Mouse (Mus musculus): ENCODE measurements around the gene Dnah1. TPM values are rescaled to one million over a fixed set of nuclear protein-coding genes. Genes with fewer than 3 reads are reported as not detected.

The Dnah1 gene
- total RNA-seq, 4 experiments from 2014 or later, result 0.03 to 0.06 TPM; not detected in 2

- DNase-seq (ENCODE audit: low spot score), result peak; percentile 85
Observed at GRCm38 (mm10) chr14:31233996-31234591, 89.6 kb downstream of the Dnah1 start.

DNA sequence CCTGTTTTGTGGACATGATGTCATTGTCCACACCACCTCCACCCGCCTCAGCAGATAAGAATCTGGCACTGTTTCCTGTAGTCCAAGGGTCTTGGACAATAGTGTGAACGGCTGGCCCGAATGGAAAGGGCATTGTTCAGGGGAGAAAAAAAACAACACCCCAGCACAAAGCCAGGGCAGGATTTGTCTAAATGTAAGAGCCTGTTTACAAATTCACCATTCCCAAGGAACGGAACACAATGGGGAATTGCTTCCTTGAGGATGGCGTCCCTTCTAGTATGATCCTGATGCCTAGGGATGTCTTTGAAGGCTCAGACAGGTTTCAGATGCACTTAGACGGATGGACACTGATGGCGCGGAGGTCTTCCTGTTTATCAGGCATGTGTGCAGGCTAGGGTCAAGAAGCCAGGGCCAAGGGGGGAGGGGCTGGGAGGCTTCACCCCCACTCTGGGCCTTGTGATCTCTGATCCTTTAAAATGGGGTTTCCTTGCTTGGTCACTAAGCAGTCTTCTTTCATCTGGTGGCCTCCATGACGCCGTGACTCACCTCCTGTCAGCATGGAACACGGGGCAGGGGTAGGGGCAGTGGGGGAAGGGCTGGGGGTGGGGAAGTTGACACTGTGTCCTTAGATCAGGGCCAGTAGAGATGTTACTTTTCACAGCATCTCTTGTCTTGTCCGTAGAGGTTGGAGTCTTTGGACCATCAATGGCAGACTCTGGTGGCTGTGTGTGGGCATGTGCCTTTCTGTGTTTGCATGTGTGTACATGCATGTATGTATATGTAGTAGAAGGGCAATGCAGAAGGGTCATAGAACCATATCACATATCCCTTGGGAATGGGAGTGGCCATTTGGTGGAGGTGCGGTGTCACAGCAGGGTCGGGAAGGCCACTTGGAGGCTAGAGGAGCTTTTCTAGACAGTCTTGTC lies 90.4 kb downstream of the Dnah1 start:
- no peak for DNase-seq (ENCODE audit: low spot score)

- DNase-seq (ENCODE audit: low spot score), result peak; percentile 66
Observed at GRCm38 (mm10) chr14:31232404-31233069, 91.2 kb downstream of the Dnah1 start.

DNA sequence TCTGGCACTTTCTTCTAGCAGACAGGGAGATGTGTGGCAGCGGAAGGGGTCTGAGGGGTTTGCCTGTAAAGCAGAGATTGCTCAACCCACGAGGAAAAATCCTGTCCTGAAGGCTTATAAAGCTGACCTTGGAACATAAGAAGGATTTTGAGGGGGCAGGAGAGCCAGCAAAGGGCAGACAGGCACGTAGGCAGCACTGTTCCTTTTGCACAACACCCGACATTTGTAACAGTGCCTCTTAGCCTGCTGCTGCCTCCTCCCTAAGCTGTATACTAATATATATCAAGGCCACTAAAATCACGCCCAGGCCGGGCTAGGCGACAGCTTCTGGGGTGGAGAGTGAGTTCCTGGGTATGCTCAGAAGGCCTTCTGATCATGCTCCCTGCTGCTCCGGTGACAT lies 93.3 kb downstream of the Dnah1 start:
- no peak for DNase-seq (ENCODE audit: low spot score)

DNA sequence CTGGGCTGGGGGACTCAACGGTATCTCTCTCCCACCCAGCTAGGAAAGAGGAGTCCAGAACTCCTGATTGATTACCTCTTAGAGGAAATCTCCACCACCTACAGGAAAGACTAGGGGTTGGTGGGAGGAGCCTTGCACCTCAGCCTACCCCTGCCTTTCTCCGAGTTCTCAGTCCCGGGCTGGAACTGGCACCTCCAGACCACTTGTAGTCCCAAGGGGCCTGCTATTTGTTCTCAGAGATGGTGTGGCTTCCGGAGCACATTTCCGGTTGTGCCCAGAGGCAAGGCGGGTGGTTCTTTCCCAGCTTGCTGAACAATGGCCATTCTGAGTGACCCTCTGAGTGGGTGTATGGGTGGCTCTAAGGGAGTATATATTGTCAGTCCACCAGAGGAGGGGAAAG lies 95.5 kb downstream of the Dnah1 start:
- DNase-seq (ENCODE audit: low spot score), result no peak

- no peak for DNase-seq (ENCODE audit: low spot score)
Observed at GRCm38 (mm10) chr14:31226978-31227377, 96.7 kb downstream of the Dnah1 start.

DNA sequence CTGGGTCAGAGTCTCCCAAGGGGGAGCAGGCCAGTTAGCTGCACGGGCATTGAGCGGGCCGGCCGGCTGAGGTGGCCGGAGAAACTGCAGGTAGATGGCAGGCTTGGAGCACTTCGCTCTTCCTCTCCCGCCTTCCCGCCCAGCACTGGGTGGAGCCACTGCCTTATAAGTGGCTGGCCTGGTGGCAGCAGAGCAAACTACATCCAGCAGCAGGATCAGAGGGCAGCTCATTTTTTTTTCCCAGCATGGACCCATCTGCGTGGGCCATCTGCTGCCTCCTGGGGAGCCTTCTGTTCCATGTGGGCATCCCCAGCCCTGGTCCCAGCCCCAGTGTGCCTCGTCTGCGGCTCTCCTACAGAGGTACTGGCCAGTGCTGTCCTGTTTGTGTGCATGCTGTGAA lies 106.0 kb downstream of the Dnah1 start, which contains the start of gene Sema3g:
TSS of gene Sema3g (plus strand) at position 195 of the 400 bp plus-strand sequence.
- DNase-seq (ENCODE audit: low spot score), result peak; percentile 46

DNA sequence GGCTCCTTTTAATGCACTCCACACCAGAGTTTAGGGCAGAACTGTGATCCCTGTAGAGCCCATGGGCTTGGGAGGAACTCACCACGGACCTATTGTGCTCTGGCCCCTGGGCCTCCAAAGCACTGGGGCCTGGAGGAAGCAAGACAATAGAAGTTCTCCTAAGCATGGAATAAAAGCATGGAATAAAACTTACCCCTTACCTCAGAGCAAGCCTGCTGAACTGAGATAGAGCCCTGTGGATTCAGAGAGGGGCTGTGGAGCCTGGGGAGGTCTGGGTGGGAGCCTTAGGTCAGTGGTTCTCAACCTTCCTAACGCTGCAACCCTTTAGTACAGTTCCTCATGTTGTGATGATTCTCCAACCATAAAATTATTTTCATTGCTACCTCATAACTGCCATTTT lies 106.8 kb downstream of the Dnah1 start, which contains the start of gene Nisch:
TSS of gene Nisch (minus strand) at position 101 of the 400 bp plus-strand sequence.
- DNase-seq (ENCODE audit: low spot score), result no peak

GRCm38 (mm10) chr14:31215157-31216002 lies 108.3 kb downstream of the Dnah1 start:
- peak; percentile 75 for DNase-seq (ENCODE audit: low spot score)

DNA sequence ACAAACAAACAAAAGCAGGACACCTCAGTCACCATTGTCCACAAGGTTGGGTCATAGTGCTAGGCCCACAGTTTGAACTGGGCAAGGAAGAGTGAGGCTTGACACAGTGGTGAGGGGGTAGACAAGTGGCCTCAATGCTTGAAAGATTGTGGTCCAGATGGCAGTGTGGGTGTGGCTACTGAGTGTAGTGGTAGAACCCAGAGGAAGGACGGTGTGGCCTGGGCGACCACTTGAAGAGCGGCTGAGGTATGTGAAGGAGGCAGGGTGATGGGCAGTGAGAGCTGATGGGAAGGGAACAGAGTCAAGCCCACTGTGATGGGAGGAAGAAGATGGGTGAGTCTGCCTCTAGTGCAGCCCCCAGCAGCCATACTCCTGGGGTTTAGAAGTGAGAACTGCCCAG lies 109.0 kb downstream of the Dnah1 start:
- no peak for DNase-seq (ENCODE audit: low spot score)

- DNase-seq (ENCODE audit: low spot score), result no peak
Observed at GRCm38 (mm10) chr14:31213868-31214267, 109.8 kb downstream of the Dnah1 start.

DNA sequence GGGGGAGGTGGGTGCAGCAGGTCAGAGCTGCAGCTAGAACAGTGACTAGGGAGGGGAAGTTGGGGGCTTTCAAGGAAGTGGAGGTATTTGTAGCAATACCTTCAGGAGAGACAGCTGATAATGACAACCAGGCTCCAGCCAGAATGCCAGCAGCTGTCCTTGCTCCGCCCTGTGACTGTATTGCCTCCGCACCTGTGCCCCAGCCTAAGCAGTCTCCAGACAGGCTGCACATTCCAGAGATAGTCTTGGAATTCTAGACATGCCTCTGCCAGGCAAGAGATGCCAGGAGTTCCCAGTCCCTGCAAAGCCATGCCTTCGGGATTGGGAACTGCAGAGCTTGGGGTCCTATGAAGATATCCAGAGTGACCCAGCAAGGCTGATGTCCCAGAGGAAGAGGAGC lies 111.2 kb downstream of the Dnah1 start:
- DNase-seq (ENCODE audit: low spot score), result no peak

GRCm38 (mm10) chr14:31211854-31212253 lies 111.8 kb downstream of the Dnah1 start:
- no peak for DNase-seq (ENCODE audit: low spot score)

Other genes starting within 250 kb of the Dnah1 start
- gene Smim4, start 194.9 kb downstream of the Dnah1 start, total RNA-seq (2022), result 10 to 100 TPM; 63.7 to 95.7 (median 81.8) TPM
- gene Nt5dc2, start 192.8 kb downstream of the Dnah1 start, total RNA-seq (2022), result 10 to 100 TPM; 20.2 to 21.7 (median 21.0) TPM
- gene Stab1, start 155.3 kb downstream of the Dnah1 start, total RNA-seq (2022), result 10 to 100 TPM; 50.1 to 64.3 (median 57.1) TPM
- 1,000 to 10,000 TPM; 5,856 to 6,611 (median 6,322) TPM for gene Tnnc1, start 115.6 kb downstream of the Dnah1 start, total RNA-seq (2022)
- 100 to 1,000 TPM; 129 to 142 (median 131) TPM for gene Nisch, start 107.0 kb downstream of the Dnah1 start, total RNA-seq (2022)
- 10 to 100 TPM; 12.3 to 14.2 (median 13.2) TPM for gene Sema3g, start 106.0 kb downstream of the Dnah1 start, total RNA-seq (2022)
- gene Phf7, start 72.6 kb downstream of the Dnah1 start, total RNA-seq (2022), result 1 to 10 TPM; 3.2 to 5.2 (median 4.2) TPM
- gene Bap1, start 72.4 kb downstream of the Dnah1 start, total RNA-seq (2022), result 10 to 100 TPM; 42.1 to 46.9 (median 43.1) TPM
- gene Capn7, start 12.7 kb upstream of the Dnah1 start, total RNA-seq (2022), result 10 to 100 TPM; 31.5 to 35.4 (median 32.6) TPM
- 10 to 100 TPM; 38.6 to 50.6 (median 50.1) TPM for gene Sh3bp5, start 112.2 kb upstream of the Dnah1 start, total RNA-seq (2022)
- 10 to 100 TPM; 10.4 to 15.2 (median 11.9) TPM for gene Eaf1, start 170.5 kb upstream of the Dnah1 start, total RNA-seq (2022)
- gene Mettl6, start 171.1 kb upstream of the Dnah1 start, total RNA-seq (2022), result 10 to 100 TPM in 3 of 4 experiments, 1 to 10 TPM in 1; 8.2 to 11.8 (median 10.6) TPM